Mouse (Mus musculus) CH12F3 (cell line): ENCODE data around the gene Ank3.

Experiments
- in situ Hi-C: fragments of 300-500 bp; cut with MboI; formaldehyde crosslinking; loops from 2 replicates; pipeline ENCODE4 v1.14.3; 2020; ENCODE audit warnings: low sequenced_read_pairs

The Ank3 gene

DNA sequence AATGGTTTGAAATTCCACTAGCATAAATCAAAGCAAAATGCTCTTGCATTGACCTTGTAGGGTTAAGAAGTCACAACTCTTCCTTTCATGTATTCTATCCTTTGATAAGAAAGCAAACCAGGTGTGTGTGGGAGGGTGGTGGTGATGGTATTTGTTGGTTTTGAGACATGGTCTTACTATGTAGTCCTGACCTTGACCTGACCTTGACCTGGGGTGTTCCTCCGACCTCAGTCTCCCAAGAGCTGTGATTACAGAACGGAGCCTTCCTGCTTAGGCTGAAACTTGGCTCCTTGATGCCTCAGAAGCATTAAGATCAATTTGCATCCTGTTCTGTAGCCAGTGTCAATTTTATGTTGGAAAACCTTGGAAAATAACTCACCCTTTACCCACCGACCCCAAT lies 397.1 kb downstream of the Ank3 start:
- in situ Hi-C loops: no loop called here

DNA sequence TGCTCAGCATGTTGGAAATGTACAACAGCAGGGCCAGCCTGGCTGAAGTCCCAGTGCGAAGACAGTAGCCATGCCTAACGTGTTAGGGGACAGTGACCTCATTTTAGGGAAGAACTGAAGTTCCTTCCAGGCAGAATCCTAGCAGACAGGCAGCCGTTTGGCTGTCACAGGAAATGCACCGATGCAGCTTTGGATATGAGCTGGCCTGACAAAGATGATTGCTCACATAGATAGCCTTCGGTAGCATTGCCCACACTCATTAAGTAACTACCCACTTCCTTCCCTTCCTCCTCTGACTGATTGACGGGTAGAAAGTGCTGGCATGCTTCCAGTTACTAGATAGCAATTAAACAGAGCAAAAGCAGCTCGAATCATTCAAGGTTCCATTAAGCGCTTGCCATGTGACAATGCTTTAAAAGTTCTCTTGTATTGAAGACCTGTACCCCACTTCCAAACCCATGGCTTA lies 397.9 kb downstream of the Ank3 start:
- in situ Hi-C loops: no loop called here

DNA sequence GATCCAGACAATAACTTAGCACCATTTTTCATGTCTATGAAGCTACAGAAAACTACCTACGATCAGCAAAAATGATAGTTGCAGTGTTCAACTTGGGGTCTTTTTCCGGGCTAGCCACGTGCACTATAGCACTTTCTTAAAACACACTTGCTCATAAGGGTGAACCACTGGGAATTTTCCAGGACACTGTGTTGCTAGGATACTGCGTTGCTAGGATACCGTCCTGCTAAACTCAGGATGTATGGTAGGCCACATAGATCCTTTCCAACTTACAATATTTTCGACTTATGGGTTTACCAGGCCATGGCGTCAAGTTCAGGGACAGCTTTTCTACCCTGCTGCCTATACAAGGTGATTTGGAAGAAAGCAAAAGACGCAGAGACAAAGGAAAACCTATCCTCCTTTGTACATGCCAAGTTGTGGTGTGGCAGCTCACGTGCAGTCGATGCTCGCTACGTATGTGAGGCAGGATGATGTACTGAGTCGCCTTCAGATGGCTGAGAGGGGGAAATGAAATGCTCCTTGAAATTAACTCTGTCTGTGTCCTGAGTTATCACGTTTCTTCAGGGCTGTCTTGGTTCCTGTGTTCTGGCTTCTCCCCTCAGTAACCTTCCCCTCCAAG lies 404.7 kb downstream of the Ank3 start:
- in situ Hi-C loops: no loop called here

DNA sequence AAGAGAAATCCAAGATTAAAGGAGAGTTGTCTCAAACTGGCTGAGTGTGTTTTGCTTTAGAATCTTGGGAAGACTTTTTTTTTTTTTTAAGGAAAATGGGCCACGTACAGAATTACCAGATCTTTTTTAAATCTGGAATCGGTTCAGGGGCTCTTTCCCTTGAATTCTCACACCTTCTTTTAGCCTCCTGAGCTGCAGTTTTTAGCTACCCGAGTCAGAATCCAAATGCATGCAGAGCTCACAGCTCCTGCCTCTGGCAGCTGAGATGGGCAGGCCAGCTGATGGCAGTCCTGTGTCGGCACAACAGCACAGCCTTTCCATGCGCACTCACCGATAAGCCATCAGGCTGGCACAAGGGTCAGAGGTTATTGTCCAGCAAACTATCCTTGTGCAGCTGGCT lies 406.0 kb downstream of the Ank3 start:
- in situ Hi-C loops: no loop called here

DNA sequence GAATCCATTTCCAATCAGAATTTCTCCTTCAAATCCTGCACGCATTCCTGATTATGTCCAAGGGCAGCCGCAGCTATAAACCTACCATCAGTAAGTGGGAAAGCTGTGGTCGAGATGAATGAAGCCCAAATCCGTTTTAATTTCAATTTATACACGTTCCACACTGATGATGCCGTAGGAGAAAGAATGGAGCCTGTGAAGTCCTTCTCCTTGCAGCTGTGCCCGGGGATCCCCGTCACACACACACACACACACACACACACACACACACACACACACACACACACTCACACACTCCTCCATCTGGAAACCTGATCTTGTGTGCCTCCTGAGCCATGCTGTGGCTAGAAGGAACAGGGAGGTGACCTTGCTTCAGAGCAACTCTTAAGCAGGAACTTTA lies 412.2 kb downstream of the Ank3 start:
- in situ Hi-C loops: no loop called here

DNA sequence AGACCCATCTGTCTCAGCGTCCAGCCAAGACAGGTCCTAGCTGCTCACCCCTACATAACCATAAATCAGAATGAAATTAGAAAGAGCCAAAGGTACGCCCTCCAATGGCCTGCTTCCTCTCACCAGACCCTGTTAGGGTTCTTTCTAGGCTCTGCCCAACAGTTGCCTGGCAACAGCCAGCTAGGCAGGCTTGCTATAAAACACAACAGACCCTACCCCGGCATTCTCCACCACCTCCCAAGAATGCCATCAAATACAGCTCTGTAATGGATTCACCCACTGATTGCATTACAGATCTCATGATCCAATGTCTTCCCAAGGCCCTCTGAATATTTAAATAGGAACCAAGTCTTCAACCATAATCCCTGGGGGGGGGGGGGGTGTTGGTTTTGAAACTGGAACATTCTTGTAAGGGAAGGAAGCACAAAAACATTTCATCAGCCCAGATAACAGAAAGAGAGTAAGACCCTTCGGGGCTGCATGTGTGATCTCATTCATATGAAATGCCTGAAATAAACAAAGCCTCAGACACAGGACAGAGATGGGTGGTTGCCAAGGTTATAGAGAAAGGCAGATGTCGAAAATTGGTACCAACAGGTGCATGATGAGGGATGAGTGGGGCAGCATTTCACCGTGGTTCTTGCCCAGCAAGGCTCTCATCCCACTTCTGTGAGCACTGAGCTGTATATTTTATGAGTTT lies 415.4 kb downstream of the Ank3 start:
- in situ Hi-C loops: no loop called here

DNA sequence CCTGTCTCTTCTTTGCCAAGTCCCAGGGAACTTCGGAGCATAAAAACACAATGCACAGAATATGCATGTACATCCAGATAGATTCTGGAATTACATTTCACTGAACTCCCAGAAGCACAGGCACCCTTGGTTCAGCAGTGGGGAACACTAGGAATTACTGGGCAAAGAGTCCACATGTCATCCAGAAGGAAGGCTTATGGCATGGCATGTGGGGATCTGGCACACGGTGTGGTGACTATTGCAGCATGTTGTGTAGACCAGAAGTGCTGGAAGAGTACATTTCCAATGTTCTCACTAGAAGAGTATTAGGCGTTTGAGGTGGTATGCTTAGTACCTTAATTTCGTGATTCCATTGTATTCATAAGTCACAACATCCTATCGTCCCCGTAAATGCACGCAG lies 422.7 kb downstream of the Ank3 start:
- in situ Hi-C loops: no loop called here

DNA sequence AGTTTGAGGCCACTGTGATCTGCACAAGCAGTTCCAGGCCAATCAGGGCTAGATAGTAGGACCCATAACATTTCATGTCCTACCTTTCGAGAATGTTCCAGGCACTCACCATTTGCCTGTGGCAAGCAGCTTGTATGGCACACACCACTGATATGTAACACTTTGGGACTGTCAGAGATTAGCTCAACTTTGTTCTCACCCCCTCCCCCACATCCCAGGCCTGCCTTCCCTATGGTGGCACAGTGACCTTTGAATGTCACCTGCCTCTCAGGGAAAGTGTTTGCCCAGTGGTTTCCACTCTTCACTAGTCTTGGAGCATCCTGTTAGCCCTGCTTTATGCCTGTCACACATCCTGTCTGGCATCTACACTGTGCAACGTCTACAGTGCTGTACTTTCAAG lies 430.2 kb downstream of the Ank3 start:
- in situ Hi-C loops: loop anchor here (25.0 kb wide), 1 partner anchor 166 kb away; no protein-coding TSS in a partner anchor

DNA sequence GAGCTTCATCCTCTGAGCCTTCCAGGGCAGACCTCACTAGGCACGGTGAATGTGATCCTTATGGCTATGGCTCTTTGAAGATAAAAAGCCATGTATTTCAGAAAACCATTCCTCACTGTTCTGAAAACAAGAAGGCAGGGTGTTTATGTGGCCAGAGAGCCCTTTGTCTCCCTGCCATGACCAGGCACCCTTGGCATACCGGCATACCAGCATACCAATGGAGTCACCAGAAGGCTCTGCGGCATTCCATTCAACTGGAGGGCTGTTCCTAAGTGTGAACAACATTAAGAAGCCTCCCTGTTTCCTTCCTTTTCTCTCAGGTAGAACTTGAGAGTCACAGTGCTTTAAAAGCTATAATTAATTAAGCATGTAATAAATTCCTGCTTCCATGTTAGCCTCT lies 430.7 kb downstream of the Ank3 start:
- in situ Hi-C loops: loop anchor here (25.0 kb wide), 1 partner anchor 167 kb away; no protein-coding TSS in a partner anchor

DNA sequence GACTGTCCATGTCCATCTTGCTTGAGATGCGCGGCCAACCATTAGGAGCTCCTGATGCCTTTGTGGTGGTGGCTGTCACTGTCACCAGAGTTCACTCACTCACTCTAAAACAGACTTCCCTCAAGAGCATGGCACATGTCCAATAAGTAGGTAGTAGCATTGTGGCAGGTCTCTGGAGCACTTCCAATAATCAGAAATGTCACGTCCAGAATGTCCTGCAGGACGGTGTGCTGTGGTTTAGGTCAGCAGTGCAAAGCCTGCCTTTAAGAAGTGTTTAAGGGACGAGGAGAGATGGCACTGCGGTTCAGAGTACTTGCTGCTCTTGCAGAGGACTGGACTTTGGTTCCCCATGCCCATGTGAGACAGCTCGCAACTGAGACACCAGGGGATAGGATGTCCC lies 433.0 kb downstream of the Ank3 start:
- in situ Hi-C loops: loop anchor here (25.0 kb wide), 1 partner anchor 169 kb away; no protein-coding TSS in a partner anchor

DNA sequence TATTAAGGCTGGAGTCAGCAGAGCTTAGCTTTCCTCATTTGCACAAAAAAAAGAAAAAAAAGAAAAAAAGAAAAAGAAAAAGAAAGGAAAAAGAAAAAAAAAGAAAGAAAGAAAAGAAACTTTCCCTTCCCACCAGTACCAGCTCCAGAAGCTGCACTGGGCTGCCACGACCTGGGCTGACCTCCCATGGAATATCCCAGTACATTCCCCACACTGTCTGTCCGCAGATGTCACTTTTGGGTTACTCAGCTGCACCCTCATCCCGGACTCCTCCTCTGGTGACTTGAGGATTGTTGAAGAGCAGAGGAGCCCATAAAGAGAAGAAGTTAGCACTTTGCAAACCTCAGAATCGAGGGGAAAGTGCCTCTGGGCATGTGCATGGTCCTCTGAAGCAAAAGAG lies 433.7 kb downstream of the Ank3 start:
- in situ Hi-C loops: loop anchor here (25.0 kb wide), 1 partner anchor 170 kb away; no protein-coding TSS in a partner anchor

DNA sequence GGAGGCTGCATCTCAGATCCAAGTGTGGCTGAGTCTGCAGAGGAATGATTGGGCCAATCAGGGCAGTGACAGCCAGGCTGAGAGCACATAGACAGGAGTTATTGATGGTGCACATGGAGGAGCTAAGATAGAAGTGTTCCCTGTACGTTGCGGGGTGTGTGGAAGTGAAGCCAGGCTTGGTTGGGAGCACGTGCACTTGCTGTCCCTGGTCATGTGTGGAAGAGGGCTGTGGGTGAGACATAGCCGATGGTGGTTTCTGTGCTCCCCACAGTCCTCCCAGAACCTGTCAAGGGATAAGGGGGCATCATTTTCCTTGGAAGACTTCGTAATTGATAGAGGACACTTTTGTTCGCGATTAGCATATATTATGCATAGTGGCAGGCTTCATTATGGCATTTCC lies 434.2 kb downstream of the Ank3 start:
- in situ Hi-C loops: loop anchor here (25.0 kb wide), 1 partner anchor 171 kb away; no protein-coding TSS in a partner anchor

DNA sequence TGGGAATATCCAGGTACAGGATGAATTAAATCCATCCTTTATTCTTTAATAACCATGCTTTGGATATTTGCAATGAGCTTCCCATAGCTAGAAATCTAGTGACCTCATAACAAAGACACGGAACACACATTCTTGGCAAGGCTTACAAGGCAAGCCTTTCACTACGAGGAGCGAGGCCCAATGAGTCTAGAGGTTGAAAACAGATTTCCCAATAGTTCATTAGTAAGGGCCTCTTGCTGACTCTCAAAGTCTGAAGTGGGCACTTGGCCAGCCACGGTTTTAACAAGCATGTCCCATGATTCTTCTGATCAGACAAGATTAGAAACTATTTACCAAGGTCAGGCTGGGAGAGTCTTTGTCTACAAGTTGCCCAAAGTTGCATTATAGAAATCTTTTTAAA lies 436.1 kb downstream of the Ank3 start:
- in situ Hi-C loops: loop anchor here (25.0 kb wide), 1 partner anchor 172 kb away; no protein-coding TSS in a partner anchor

DNA sequence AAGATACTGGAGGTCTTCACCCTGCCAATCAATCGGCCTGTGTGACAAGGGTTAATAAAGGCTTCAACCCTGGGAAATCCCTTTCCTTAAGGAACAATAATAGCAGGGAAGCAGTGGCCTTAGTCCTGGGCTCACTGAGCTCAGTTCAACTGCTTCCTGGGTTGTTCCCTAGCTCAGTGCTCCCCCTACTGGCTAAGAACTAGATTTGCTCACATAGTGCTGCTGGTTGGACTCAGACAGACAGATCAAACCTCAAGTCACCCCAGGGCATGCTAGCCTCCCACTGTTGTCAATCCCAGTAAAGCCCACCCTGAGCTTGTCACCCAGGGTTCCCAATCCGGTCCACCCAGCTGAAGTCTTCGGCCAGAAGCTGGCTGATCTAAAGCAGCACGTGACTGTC lies 447.2 kb downstream of the Ank3 start:
- in situ Hi-C loops: loop anchor here (25.0 kb wide), 1 partner anchor 183 kb away; no protein-coding TSS in a partner anchor

DNA sequence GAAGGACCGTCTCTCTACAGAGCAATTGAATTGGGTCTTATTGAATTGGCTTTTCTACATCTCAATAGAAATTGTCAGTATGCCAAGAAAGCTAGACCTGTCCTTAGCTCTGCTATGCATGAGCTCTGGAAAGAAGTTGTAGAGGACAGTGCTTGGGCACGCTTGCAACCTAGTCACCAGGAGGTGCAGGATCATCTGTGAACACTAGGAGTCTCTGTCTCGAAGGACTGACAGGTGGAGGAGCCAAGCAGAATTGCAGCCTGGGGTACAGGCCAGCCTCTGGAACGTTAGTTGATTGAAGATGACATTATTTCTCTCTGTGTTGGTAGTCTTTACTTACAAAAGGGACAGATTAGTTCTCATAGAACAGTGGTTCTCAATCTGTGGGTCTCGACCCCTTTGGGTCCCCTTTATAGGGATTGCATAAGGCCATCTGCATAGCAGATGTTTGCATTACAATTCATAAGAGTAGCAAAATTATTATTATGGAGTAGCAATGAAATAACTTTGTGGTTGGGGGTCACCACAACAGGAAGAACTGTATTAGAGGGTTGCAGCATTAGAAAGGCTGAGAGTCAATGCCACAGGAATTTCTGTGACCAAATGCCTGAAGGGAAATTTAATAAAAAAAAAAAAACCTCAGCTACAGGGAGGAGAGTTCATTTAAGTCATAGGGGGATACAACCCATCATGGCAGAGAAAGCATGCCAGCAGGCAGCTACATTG lies 454.0 kb downstream of the Ank3 start:
- in situ Hi-C loops: no loop called here

DNA sequence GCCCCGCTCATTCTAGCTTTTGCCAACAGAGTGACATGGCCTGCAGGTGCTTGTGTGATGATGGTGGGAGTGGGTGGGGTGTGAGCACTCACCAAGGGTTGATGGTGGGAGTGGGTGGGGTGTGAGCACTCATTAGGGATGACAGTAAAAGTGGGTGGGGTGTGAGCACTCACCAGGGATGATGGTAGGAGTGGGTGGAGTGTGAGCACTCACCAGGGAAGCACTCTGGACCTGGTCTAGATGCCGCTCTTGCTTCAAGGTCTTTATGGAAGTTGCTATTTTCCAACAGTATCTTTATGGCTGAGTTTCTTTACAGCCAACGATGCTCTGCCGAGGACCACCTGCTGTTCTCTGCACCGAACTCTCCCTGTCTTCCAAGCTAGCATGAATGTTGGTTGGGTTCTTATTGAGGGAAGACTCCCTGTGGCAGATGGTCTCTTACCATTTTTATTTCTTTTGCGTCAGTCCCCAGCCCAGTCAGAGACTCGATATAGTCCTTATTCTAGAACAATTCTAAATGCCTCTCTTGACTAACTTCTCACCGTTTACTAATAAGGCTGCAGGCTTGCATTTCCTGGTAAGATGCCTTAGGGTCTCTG lies 456.1 kb downstream of the Ank3 start:
- in situ Hi-C loops: no loop called here

DNA sequence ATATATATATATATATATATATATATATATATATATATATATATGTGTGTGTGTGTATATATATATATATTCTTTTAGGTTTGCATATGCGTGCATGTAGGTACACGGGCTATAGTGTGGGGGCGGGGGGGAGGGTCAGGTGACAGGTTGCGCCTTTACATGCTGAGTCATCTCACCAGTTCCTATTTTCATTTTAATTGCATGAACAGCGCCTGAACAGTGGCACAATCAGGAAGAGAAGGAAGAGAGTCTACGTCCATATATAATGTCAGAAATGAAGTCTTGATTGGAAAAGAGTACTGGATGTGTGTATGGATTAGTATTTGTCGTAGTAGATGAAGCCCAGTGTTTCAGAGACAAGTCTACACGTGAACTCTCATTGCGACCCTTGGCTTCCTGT lies 459.4 kb downstream of the Ank3 start:
- in situ Hi-C loops: no loop called here

DNA sequence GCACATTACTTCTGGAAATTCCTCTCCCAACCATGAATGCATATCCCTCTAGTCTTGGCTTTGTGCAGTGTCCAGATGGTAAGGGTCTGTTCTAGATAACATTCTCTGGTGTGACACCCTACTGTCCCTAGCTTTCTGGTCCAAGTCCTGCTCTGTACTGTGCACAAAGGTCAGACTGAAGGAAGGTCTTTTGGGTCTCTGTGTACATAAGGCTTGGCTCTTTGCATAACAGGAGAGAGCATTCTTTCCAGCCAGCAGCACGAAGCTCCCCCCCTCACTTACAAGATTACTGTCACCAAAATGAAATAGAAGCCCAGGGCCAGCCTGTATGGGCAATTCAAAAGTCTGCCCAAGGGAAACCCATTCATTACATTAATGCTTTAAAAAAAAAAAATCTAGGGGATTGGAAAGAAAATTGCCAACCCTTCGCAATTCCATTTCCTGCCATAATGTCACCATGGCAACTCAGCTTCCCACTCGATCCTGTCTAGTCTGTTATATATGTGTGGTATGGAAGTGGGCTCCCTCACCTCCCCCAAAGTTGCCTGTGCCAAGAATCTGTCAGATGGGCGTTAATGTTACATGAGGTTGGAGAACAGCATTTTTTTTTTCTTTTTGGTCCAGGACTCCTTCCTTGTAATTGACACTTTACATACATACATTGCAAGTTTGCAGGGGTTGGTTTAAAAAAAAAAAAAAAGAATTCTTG lies 460.5 kb downstream of the Ank3 start:
- in situ Hi-C loops: no loop called here

DNA sequence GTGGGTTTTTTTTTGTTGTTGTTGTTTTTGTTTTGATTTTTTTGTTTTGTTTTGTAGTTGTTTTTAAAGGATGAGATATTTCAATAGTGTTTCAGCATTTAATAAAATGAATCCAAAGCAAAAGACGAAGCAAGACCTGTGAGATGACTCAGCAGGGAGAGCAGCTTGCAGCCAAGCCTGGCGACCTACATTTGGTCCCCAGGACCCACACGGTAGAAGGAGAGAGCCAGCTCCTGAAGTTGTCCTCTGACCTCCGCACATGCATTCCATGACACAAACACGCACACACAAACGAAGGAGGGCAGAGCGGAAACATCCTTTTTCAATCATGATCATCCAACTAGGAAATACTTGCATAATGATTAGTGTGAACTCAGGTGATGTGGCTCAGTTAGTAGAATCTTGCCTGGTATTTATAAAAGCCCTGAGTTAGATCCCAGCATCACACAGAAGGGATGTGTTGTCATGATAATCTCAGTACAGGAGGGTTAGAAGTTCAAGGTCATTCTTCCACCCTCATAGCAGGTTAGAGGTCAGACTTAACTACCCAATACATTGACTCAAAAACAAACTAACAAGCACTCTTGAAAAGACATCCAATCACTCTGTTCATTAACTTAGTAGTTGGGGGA lies 461.4 kb downstream of the Ank3 start:
- in situ Hi-C loops: no loop called here

DNA sequence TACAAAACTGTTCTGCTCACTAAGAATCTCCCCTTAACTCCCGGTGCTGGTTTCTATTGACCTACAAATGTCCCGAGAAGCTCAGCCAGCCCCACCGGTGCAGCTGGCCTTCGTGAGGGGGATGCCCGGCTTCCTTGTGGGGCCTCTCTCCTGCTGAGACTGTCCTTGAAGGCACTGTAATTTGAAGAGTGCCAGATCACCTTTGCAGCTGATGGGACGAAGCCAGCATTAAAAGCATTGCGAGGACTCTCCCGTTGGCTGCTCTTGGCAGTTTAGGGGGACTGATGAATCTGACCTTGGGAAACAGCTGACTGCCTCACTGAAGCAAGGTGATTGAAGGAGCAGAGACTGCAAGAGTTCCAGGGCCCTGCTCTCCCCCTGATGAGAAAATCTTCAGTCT lies 464.3 kb downstream of the Ank3 start:
- in situ Hi-C loops: no loop called here
